Mouse (Mus musculus) left cerebral cortex, postnatal 10 days (tissue): ENCODE measurements at regions not wholly inside any gene's neighbourhood (a gene's known extent, or its start where the extent isn't known, plus 50 kb on each side); places are given as distances from the start of the nearest gene placed in this dataset.

Source experiments
- DNase-seq, 2 experiments: peaks; one replicate each; pipeline ENCODE4 v3.0.0; 2021 to 2022; ENCODE audit warnings: low spot score in 2 of 2, mixed read lengths in 1 of 2; ENCODE audit errors: extremely low spot score in 1 of 2
- intact Hi-C: fragments of 180-260 bp; cut with DNase I; formaldehyde crosslinking; loops from one replicate; pipeline ENCODE4 v1.15.1; 2025

- no peak for DNase-seq
- intact Hi-C loops: no loop called here
Observed at GRCm38 (mm10) chr9:46751981-46752380, 246.6 kb upstream of the Gm4791 start.

- intact Hi-C loops: no loop called here
- DNase-seq: no peak
Observed at GRCm38 (mm10) chr9:46749441-46749840, 249.1 kb upstream of the Gm4791 start.

DNA sequence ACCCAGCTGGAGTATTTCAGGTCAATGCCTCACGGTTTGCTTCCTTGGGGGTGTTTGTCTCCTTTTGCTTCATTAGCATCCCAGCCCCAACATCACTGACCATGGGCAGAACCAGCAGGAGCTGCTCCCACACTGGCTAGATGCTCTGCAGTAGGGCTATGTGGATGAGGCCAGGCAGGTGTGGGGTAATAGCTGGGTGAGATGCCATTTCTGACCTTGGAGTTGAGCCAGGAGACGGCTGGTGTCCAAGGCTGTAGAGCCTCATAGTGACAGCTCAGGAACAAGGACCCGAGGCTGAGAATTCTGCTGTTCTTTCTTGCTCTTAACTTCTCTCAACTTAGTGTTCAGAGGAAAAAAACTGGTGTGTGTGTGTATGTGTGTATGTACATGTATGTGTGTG lies 252.3 kb upstream of the Gm4791 start:
- intact Hi-C loops: no loop called here
- no peak for DNase-seq

DNA sequence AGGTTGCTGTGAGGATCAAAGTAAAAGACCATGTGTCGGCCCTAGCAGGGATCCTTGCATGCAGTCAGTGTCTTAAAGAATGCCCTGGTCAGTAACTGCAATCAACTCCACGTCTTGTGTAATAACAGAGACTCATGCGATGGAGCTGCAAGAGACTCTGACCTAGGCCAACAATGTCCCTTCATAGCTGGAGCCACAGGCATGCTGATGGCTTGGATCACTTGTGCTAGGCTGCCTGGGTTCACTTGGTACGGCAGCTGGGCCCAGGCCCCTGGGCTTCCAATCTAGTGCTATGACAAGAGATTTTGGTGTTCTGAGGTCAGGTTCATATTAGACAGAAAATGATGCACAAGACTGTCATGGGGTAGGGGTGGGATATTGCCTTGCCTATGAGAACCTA lies 258.0 kb upstream of the Gm4791 start:
- intact Hi-C loops: no loop called here
- no peak for DNase-seq

- intact Hi-C loops: loop anchor here (5.0 to 10.0 kb wide), 3 partner anchors 78 to 1515 kb away; partner anchors contain the start of gene Cadm1
- no peak for DNase-seq
Observed at GRCm38 (mm10) chr9:46739341-46739740, 259.2 kb upstream of the Gm4791 start.

DNA sequence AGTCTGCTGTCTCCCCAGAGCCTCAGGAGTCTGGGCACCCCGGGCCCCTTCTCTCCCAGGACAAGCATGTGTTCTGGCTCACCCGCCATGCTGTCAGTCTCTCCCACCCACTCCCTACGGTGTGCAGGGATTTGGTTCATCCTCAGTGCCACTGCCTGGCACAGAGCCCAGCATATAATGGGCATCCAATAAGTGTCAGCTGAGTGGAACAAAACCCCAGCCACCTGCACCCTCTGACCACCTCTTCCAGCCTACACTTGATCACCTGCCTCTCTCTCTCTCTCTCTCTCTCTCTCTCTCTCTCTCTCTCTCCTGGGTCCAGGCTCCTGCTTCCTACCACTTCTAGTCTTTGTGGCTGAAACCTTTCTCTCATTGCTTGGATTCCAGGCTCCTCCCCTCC lies 259.9 kb upstream of the Gm4791 start:
- no peak for DNase-seq
- intact Hi-C loops: loop anchor here (5.0 to 10.0 kb wide), 3 partner anchors 79 to 1516 kb away; partner anchors contain the start of gene Cadm1

DNA sequence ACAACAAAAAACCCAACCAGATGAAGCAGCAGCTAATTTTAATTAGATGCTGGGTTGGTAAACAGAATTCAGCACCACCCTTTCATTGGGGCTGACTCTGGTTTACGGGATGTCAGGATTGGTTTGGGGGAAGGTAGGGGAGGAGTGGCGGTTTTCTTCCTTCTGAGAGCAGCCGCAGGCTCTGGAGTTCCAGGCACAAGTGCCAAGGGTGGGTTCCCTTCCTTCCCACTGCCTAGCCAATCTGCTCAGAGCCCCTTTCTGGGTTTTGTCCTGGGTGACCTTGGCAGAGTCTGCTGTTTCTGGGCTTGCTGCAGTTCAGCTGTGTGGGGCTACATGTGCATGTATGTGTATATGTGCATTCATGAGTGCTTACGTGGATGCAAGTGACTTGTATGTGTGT lies 260.5 kb upstream of the Gm4791 start:
- DNase-seq: no peak
- intact Hi-C loops: loop anchor here (5.0 to 10.0 kb wide), 3 partner anchors 79 to 1517 kb away; partner anchors contain the start of gene Cadm1

GRCm38 (mm10) chr9:46737446-46737845 lies 261.1 kb upstream of the Gm4791 start:
- intact Hi-C loops: loop anchor here (5.0 to 10.0 kb wide), 3 partner anchors 80 to 1517 kb away; partner anchors contain the start of gene Cadm1
- no peak for DNase-seq

DNA sequence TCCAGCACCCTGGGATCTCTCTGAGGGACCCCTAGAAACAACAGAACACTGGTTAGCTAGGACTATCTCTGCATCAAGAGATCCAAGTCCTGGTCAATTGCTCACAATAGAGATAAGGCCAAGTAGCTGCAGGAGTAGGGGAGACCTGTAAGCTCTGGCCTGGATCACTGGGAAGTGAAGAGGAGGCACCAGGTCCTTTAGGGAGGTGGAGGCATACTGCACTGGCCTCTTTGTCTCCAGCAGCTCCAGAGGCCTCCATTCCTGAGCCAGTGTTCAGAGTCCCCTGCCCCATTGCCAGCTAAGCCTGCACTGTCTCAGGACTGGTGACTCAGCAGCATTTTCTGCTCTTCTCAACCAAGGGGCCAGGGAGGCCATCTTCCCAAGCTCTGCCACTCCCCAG lies 262.3 kb upstream of the Gm4791 start:
- intact Hi-C loops: loop anchor here (5.0 to 10.0 kb wide), 3 partner anchors 81 to 1519 kb away; partner anchors contain the start of gene Cadm1
- DNase-seq: no peak

- peak; percentile 84 to 87 for DNase-seq
- intact Hi-C loops: loop anchor here (5.0 to 10.0 kb wide), 3 partner anchors 82 to 1519 kb away; partner anchors contain the start of gene Cadm1
Observed at GRCm38 (mm10) chr9:46735664-46736067, 262.9 kb upstream of the Gm4791 start.

DNA sequence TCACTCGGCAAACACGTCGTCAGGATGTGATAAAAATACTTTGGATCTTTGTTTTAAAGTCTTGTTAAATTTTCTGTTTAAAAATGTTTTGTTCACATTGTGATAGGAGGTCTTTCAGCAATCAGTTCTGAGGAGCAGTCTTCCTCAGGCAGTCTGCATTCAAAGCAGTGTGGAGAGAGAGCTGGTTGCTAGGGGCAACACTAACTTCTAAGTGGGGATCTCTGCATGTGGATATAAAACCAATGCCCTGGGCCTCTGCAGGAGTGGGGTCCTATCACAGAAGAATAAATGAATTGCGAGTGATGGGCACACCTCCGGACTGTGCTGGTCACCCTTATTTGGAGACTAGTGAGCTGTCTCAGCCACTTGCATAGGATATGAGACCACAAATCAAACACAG lies 270.1 kb upstream of the Gm4791 start:
- DNase-seq: peak in 1 of 2 experiments; percentile 67
- intact Hi-C loops: no loop called here

- peak in 1 of 2 experiments; percentile 63 for DNase-seq
- intact Hi-C loops: no loop called here
Observed at GRCm38 (mm10) chr9:46724231-46724630, 274.3 kb upstream of the Gm4791 start.

GRCm38 (mm10) chr9:46713415-46713814 lies 285.1 kb upstream of the Gm4791 start:
- intact Hi-C loops: no loop called here
- DNase-seq: no peak

- no peak for DNase-seq
Observed at GRCm38 (mm10) chr9:46704151-46704905, 294.2 kb upstream of the Gm4791 start.

DNA sequence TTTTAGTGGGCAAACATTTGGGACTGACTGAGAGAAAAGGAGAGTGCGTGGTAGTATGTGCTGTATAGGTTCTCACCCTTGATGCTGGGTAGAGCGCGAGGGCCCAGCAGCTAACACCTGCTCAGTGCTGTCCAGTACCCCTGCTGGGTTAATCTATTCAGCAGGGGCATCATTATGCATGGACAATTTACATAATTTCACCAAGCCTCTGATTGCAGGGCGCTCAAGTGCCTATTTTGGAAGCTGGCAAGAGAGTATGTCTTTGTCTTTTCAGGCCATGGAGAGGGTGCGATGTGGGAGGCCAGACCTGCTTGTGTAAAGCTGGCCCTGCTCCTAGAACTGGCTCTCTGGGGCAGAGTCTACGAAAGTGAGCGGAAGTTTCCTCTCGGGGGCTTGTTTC lies 294.9 kb upstream of the Gm4791 start:
- intact Hi-C loops: no loop called here
- peak in 1 of 2 experiments; percentile 33 for DNase-seq

More at GRCm38 (mm10) chr9:46704151-46704905, 294.2 kb upstream of the Gm4791 start:
- intact Hi-C loops: no loop called here

DNA sequence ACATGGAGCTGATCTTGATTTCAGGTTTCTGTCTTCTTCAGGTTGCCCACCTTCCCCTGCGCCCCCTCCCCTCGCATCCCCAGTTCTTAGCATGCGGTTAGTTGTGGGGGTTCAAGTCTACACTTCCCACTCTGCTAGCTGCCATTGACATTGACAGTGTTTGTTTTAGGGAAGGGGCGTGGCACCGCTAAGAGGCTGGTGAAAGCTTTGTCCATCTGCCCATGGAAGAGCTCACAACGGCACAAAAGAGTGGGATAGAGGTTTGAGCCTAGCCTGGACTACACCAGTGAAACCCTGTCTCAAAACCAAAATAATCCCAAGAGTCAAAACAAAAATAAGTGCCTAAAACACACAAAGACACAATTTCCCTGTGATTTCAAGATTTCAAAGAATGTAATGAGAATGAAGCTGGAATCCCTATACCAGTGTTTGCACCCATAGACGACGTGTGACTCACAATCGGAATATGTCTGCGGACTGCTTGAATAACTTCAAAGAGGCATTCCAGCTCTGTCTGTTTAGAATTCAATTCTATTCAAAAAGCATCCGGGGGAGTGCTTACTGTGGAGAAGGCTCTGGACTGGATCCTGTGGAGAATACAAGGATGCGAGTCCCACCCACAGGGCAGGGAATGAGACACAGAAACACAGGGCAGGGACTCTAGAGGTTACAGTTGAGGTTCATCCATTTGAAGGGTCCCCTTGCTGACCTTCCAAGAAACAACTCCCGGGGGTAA lies 295.5 kb upstream of the Gm4791 start:
- intact Hi-C loops: no loop called here

DNA sequence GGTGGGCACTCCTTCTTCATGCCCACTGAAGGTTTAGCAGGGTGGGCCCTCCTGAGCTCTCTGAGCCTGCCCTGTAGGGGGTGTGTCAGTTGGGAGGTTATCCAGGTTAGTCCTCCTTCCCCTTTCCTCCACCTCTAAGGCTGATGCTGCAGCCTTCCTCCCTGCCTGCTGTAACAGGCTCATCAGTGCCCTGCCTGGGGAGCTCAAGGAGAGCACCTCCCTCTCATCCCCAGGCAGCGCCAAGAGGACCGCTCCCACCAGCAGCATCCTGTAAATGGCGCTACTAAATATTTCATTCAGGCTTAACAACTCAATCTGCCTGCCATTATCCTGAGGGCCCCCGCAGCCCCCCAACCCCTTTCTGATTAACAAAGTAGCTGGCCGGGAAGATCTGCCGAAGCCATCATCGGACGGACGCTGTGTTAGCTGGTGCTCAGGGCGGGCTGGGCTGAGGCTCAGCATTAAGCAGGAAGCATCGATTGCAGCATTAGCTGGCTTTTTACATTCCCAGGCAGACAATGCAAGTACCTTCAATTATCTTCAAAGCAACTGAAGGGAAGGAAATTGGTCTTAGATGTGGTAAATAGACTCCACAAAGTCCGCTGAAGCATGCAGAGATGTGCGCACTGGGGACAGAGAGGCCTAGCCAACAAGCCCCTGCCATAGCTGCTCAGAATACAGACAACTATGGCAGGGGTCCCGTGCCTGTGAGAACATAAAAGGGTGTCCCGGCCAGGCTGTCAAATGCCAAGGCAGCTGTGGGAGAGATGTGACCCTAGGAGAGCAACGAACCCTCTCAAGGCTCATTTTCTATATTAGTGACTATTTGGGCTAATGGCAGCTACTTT lies 296.3 kb upstream of the Gm4791 start:
- intact Hi-C loops: no loop called here
- peak in 1 of 2 experiments; percentile 29 for DNase-seq

More for the DNA sequence above, 295.5 kb upstream of the Gm4791 start:
- peak in 1 of 2 experiments; percentile 47 for DNase-seq

- no peak for DNase-seq
- intact Hi-C loops: no loop called here
Observed at GRCm38 (mm10) chr9:46696171-46696570, 302.4 kb upstream of the Gm4791 start.

- intact Hi-C loops: no loop called here
- no peak for DNase-seq
Observed at GRCm38 (mm10) chr9:46689331-46689730, 309.2 kb upstream of the Gm4791 start.
